Mouse (Mus musculus) embryo, embryonic 11 days (tissue): ENCODE measurements around the gene Ddx52.
A peak's percentile ranks its signal among the peaks of the same experiment; 100 is the strongest.

Experiments used
- DNase-seq: peaks from one replicate; pipeline ENCODE4 v3.0.0-alpha.2; 2015

Ddx52 gene

DNA sequence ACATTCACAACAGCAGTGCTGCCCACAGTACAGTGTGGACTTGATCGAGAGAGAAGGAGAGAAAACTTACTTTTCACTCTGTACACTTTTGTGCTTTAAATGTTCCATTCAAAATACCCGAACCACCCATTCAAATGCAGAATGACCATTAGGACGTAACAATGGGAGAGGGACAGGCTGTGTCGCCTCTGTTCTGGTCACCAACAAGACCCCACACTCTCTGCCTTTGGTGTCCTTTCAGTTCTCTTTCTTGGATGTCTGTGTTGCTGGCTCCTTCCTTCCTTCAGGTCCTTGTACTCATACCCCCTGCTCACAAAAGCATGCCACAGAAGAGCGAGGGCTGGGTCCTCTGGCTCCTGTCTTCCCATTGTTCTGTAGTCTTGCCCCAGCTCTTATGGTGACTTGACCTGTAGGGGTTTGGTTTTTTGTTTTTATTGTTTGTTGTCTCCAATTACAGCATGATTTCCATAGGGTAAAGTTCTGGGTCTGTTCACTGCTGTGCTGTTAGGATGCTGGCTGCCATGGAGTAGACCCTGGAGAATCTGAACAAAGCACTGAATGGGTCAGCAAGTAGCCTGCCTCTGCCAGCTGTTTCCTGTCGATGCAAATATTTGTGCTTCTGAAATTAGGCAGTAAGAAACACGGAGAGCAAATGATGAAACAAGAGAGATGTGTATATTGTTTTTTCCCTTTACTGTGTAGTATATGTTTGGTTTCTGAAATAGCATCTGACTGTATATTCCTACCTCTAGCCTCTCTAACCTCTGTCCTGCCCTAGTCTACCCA, 32.9 kb downstream of the Ddx52 start:
- DNase-seq: no peak

DNA sequence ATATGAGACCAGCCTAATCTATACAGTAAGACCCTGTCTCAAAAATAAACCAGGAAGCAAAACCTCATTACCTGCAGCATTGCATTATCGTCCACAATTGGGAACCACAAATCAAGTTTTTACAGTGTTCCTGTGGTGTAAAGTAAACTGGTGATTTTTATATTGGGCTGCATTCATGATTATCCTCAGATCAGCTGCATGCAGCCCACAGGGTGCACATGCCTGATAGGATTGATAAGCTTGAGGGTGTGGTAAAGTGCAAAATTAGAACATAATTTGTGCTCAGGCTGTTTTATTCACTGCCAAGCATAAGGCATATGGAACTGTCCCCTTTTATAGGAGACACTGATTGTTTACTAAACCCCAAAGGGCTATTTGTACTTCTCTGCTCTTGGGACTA, 33.6 kb downstream of the Ddx52 start:
- DNase-seq: no peak

DNA sequence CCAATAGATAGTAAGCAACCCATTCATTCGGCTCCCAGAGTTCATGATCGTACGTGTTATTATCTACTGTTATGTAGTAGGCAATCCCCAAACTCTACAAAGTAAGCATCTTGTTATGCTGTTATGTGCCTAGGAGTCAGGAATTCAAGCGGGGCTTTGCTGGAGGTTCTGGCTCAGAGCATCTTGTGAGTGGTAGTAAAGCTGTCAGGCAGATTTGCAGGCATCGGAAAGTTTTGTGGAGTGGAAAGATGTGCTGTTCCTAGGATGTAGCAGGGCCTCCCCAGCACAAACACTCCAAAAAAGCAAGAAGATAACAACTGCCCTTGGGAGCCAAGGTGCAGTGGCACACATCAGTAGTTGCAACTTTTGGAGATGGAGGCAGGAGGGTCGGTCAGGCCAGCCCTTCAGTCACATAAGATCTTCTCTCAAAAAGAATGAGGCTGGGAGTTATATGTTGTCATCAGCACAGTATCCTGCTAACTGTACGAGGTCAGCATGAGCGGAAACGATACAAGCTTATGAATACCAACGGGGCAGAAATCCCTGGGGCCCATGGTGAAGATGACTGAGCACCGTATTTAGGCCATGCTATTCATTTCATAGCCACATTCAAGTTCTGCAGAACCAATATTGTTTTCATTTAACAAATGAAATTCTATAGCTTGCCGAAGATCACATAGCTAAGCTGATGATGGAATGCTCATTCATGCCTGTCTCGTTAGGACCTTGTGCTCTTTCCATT, 34.5 kb downstream of the Ddx52 start:
- no peak for DNase-seq

DNA sequence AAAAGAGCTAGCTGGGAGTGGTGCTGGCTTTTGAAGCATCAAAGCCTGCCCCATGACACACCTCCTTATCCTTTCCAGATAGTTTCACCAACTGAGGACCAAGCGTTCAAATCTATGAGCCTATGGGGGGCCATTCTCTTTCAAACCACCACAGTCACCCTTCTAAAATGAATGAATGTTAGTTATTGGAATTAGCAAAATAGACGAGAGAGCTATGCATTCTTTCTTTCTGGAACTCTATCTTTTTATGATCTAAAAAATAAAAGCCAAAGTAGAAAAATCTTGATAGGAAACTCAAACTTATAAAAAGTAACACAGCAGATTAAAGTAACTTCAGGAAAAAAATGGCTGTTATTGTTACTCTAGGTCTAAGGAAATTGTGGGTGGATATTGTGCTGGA, 35.9 kb downstream of the Ddx52 start:
- DNase-seq: no peak

DNA sequence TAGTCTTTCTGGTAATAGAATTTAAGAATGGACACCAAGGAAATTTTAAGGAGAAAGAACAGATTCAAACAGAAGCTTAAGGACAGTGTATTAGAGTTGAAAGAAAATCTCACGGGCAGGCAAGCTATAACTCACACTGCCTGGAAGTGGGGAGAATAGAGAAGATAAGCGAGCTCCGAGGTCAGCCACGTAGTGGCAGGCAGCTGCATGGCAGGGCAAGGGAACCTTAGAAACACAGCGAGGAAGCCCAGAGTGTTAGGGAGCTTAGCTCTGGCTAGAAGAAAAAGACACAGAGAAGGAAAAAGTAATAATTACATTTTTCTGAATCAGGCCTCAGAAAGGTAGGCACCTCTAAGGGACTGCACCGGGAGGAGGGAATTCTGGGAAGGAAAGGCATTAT, 38.1 kb downstream of the Ddx52 start:
- DNase-seq: no peak

DNA sequence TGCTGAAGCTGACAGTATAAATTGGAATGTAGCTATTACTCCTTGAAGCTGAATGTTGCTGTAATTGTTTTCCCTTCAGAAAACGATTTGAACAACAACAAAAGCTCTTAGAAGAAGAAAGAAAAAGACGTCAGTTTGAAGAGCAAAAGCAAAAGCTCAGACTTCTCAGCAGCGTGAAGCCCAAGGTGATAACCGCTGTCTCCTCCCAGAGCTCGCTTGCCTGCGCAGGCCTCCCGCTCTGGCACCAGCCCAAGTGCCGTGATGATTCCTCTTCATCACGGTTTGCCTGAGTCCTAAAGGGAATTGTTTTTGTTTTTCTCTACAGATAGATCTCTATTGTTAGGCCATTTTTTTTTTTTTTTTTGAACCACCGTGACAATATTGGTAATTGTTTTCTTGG, 39.5 kb downstream of the Ddx52 start:
- no peak for DNase-seq

DNA sequence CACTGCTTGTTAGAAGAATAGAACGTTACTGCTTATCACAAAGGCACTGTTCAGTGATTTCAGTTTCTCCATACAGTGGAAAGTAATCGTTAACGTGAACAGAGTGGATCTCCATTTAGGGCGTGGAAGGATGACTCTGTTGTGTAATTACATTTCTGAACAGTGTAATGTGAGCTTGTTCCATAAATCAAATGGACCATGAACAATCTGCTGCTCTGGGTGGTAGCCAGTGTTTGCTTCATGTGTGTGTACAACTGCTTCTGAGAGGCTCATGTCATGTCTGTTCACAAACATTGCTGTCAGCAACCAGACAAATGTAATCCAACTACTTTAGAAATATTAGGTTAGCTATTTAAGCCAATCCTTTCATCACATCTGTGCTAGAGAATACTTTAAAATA, 49.8 kb downstream of the Ddx52 start:
- no peak for DNase-seq

DNA sequence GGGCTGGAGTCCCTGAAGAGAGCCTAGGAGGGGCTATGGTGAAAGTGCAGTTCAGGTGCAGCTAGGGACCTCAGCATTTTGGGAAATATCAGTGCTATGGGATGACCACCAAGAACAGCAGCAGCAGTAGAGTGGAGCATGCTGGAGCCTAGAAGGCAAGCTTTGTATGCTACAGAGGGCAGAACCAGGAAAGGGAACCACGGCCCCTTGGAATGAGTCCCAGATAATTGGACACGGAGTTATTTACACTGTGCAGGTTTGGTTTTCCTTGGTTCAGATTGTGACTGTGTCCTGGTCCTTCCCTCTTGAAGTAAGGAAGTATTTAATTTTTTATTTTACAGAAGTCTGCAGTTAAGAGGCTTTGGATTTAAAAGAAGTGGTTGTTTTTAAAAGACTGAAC, 51.6 kb downstream of the Ddx52 start:
- no peak for DNase-seq

DNA sequence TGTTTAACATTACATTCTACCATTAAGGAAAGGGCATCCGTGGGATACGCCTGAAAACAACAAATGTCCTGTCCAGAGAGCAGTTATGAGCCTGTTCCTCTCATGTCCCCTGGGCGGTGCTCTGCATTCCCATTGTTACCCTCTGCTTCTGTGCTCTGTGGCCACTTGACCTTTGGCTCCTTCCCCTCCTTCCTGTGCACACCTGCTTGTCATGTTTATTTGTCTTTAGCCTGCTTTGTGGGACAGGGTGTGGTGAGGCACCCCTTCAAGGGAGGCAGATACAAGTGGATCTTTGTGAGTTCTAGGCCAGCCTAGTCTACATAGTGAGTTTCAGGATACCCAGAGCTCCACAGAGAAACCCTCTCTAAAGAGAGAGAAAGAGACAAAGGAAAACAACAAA, 52.6 kb downstream of the Ddx52 start:
- no peak for DNase-seq

DNA sequence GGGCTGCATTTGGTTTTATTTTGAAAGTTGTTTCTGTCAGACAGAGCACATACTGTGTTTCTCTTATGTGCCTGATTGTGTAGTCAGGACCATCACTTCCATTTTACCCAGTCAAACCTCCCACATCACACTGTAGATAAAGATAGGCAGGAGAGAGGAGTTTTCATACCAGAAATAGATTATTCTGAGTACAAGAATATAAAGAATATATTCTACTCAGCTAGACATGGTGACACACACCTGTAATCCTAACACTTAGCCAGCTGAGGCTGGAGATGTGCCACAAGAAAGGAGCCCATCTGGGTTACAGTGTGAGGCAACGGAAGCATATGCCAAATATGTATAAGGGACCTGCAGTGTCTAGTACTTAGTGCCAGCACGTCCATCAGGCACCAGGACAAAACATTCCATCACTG, 53.7 kb downstream of the Ddx52 start:
- no peak for DNase-seq

DNA sequence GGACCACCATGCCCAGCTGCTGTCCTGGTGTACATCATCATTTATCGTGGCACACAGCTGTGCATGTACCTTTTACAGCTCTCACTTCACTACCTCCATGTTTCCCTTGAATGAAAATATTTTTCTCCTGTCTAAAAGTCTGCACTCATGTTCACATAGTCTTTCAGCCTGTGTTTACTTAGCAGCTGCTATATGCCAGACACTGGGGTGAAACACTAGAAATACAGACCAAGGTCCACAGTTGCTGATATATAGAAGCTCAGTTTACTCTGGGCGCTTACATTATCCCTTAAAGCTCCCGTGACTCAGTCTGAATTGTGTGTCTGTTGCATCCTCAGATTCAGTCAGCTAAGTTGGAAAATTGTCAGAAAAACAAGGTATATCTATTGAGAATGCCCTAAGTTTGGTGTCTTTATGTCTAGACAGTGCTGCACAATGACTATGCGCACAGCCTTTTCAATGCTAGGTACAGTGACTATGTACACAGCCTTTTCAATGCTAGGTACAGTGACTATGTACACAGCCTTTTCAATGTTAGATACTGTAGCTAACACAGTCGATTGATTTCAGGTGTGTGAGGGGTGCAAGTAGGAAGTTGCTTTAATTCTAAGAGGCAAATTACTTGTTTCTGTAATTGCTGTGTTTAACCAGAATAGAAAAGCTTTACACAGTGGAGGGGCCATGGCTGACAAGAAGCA, 55.5 kb downstream of the Ddx52 start:
- DNase-seq: no peak

DNA sequence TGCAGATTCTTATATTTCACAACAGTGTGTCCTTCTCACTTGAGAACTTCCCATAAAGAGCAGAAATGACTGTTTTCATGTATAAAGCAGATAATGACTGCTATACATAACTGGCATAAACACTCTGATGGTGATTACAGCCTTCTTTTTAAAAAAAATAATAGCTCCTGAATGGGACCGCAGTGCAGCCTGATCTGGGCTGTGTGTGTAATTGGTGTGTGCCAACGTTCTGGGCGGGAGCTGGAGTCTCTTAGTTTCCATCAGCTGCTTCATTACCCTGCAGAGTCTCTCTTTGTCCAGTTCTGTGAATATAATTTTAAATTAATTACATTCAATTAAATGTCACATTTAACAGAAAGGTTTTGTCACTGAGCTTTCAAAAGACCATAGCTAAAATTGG, 57.1 kb downstream of the Ddx52 start:
- no peak for DNase-seq

DNA sequence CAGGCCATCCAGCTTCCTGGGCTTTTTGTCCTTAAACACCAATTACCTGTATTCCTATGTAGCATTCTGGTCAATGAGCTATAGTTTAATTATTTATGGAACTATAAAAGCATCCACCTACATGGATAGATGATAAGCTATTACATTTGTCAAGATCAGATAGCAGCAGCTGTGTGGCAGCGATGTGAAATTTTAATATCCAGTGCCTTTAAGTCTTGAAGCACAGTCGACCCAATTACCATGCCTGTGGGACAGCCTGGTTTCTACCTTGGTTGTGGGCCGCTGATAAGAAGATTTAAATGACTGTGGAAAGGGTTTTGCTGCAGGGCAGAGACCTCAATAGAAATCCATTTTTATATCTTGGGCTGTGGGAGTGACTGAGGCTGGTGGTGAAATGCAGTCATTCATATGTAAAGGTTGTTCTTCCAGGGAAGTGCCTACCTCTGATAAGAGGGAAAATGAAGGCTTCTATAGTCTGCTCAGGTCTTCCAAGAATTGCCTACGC, 57.6 kb downstream of the Ddx52 start:
- no peak for DNase-seq

DNA sequence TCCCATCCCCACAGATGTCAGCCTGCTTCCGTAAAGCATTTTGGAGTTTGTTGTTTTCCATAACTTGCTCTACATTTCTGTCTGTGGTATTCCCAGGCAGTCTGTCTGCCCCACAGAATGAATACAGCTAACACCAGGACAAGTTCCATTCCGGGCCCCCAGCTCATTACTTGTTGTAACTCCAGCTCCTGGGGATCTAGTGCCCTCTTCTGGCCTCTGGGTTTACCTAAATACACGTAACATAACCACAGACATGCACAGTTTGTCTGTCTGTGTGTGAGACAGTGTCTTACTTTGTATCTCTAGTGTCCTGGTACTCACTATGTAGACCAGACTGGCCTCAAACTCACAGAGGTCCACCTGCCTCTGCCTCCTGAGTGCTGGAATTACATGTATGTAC, 59.4 kb downstream of the Ddx52 start:
- DNase-seq: no peak

DNA sequence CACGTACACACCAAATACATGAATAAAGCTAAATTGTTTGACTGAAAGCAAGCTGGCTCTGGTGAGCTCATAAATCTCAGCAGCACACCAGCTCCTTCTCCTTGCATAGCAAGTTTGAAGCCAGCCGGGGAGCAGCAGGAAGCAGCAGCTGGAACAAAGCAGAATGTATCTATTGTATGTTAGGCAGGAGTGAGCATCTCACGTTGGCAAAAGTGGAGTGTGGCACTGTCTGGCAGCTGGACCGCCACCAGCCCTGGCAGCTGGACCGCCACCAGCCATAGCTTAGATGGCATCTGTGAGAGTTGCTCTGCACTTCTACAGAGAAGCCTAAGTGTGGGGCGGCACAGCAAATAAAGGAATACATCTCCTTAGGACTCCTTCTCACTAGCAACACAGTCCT, 62.1 kb downstream of the Ddx52 start:
- no peak for DNase-seq

DNA sequence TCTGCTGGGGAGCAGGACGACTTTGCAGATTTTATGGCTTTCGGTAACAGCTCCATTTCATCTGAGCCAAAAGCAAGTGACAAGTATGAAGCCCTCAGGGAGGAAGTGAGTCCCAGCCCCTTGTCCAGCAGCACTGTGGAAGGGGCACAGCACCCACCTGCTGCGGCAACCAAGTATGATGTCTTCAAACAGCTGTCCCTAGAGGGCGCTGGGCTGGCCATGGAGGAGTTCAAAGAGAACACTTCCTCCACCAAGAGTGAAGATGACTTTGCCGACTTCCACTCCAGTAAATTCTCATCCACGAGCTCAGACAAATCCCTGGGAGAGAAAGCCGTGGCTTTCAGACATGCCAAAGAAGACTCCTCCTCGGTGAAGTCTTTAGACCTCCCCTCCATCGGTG, 67.1 kb downstream of the Ddx52 start:
- no peak for DNase-seq

DNA sequence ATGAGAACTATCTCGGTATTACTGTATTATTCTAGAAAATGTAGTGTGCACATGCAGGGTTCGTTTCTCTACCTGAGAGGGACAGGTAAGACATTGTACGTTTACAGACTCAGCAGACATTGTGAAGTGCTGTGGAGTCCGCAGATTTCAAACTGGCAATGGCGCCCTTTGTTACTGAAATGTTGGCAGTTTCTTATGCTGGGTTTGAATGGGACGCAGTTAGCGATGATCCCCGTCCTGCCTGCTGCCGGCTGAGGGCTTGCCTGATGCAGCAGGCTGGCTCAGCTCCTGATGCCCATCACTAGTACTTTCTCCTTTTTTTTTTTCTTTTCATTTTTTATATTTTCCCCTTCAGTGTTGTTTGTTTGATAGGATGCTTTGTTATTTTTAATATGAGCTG, 68.5 kb downstream of the Ddx52 start:
- no peak for DNase-seq

DNA sequence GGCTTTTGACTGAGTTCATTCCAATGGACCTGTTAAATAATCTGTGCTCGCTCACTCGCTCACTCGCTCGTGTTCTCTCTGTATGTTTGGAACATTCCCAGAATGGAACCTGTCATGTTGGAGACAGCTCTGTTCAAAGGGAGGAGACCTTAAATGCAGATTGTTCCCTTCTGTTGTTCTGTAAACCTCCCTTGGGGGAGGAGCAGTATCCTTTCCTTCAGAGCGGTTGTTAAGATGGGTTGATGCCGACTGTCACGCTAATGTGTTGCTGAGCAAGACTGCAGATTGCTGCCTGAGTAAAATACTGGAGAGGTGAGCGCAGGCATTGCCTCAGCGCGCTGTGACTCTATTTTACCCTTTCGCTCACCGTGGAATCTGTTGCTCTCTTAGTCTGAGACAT, 69.2 kb downstream of the Ddx52 start:
- peak; percentile 17 for DNase-seq

DNA sequence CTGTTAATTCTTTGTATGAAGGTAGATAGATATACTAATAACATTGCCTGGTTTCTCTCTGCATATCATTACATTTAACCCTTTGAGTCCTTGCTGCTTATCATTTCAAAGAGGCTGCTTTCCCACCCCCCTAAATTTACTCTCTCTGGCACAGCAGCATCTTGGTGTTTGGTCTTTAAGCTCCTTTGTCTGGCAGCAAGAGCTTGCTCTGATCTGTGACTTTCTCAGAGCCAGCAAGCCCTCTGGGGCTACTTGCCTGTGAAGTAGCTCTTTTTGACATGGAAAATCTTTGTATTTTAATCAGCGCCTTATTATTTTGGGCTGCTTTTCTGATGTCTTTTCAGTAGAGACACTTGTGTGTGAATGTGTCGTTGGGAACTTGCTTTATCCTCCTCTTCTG, 69.7 kb downstream of the Ddx52 start:
- no peak for DNase-seq
